Mouse (Mus musculus) embryonic fibroblast, embryonic 13.5 days (primary cell): ENCODE results near the gene Qtrt1.

Experiments used
- CTCF ChIP-seq: IDR thresholded peaks from 2 replicates; pipeline ENCODE4 v1.5.1; 2011; ENCODE audit warnings: mild to moderate bottlenecking, control low read depth, low read length, moderate library complexity, borderline replicate concordance; ENCODE audit not compliant: insufficient read depth
- POLR2A ChIP-seq: IDR thresholded peaks from 2 replicates; pipeline ENCODE4 v1.6.1; 2011; ENCODE audit warnings: low read depth, mild to moderate bottlenecking, control low read depth, low read length, moderate library complexity

- peak; percentile 58 for TF ChIP-seq POLR2A
- no peak for TF ChIP-seq CTCF
Measured at GRCm38 (mm10) chr9:21368131-21368584, 43.5 kb upstream of the Qtrt1 start.
